Mouse (Mus musculus) liver, embryonic 14.5 days (tissue): ENCODE data around the gene Ptprj.

Experiments used
- CTCF ChIP-seq: IDR thresholded peaks from 2 replicates; pipeline ENCODE4 v1.5.1; 2016; ENCODE audit warnings: antibody characterized with exemption, low read depth, control low read depth
- EP300 ChIP-seq: IDR thresholded peaks from 2 replicates; pipeline ENCODE4 v1.6.1; 2016; ENCODE audit warnings: antibody characterized with exemption, low read depth

GRCm38 (mm10) chr2:90574536-90574935 lies 5.9 kb downstream of the Ptprj start:
- TF ChIP-seq CTCF (no peak), EP300 (no peak)
